Mouse (Mus musculus): ENCODE results near the gene Ppp1r8. TPM values are rescaled to one million over a fixed set of nuclear protein-coding genes. Genes with fewer than 3 reads are reported as not detected.
A peak's percentile ranks its signal among the peaks of the same experiment; 100 is the strongest.

Ppp1r8 gene
- polyA plus RNA-seq, 1 experiment from 2014 or later, result 31.9 TPM

DNA sequence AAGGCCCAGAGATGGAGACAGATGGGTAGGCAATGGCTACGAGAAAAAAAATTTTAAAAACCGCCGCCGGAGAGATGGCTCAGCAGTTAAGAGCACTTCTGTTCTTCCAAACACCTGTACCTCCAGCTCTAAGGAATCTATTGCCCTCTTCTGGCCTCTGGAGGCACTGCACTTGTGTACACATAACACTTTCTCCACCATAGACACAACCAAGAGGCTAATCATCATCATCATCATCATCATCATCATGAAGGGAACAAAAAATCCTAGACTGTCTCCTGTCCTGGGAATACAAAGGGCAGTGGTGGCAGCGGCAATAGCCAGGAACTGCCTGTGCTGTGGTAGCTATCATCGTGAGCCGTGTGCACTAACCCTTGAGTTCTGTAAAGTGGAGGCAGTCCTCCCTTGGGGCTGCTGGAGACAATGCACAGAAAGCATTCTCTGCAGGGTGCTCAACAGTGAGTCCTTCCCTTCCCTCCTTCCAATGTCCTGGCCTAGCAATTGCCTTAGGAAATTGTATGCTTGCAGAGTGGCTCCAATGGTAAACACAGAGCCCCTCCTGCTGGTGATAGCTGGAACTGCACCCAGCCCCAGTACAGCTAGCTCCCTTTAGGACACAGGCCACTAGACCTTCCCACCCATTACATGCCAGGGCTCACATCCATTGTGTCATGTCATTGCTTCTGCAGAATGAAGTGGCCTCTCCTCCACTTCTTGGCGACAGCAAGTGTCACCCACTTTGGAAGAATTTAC, 19.2 kb downstream of the Ppp1r8 start:
- ATAC-seq (ENCODE audit: insufficient number of reproducible peaks, insufficient read depth, low FRiP score, low read depth), result 0 out of 2 replicates have a peak, but pooled peaks have one; percentile 21
- H3K4me1 ChIP-seq (ENCODE audit: control insufficient read depth in 2 of 2, insufficient read depth in 2 of 2, low read length in 2 of 2), result no peaks in the 10 kb centered on the region

DNA sequence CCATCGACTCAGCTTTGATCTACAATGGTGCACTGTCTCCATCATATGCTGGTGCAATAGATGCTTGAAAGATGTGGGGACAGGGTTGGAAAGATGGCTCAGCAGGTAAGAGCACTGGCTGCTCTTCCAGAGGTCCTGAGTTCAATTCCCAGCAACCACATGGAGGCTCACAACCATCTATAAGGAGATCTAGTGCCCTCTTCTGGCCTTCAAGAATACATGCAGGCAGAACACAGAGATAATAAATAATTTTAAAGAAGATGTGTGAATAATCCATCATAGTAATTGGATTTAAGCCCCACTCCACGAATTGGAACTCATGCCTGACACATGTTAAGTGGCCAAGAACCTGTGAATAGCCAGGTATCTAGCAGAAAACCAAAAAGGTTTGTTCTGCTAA, 24.5 kb downstream of the Ppp1r8 start:
- no peak for ATAC-seq (ENCODE audit: insufficient number of reproducible peaks, insufficient read depth, low FRiP score, low read depth)
- 50% methylated on average over 2 of the region's 2 CpGs for WGBS
- H3K27ac ChIP-seq (replicated peaks in 1 of 2; ENCODE audit: control insufficient read depth in 1 of 2, insufficient read depth in 1 of 2, low read depth in 2 of 2, low read length in 2 of 2), result no peak overlapping the region
- no peak overlapping the region for H3K9ac ChIP-seq (ENCODE audit: low read length)
- no peaks in the 10 kb centered on the region for H3K4me1 ChIP-seq (ENCODE audit: control insufficient read depth in 2 of 2, insufficient read depth in 2 of 2, low read length in 2 of 2)
- H3K4me3 ChIP-seq (ENCODE audit: control insufficient read depth in 1 of 2, insufficient read depth in 1 of 2, low read depth in 1 of 2, low read length in 2 of 2), result no peak overlapping the region
- H3K27me3 ChIP-seq (ENCODE audit: control insufficient read depth, insufficient read depth, low read length), result no peaks in the 10 kb centered on the region
- H3K9me3 ChIP-seq (ENCODE audit: control insufficient read depth, low read length), result peaks cover 20% of the 10 kb centered on the region
- H3K36me3 ChIP-seq (ENCODE audit: control insufficient read depth, insufficient read depth, low read length), result no peaks in the 10 kb centered on the region
- H3K4me2 ChIP-seq (ENCODE audit: low read length), result no peak overlapping the region

More for the DNA sequence above, 19.2 kb downstream of the Ppp1r8 start:
- H3K9me3 ChIP-seq (ENCODE audit: control insufficient read depth, low read length), result peaks cover 17% of the 10 kb centered on the region
- H3K27ac ChIP-seq (replicated peaks in 1 of 2; ENCODE audit: control insufficient read depth in 1 of 2, insufficient read depth in 1 of 2, low read depth in 2 of 2, low read length in 2 of 2), result no peak overlapping the region
- H3K4me3 ChIP-seq (ENCODE audit: control insufficient read depth in 1 of 2, insufficient read depth in 1 of 2, low read depth in 1 of 2, low read length in 2 of 2), result no peak overlapping the region
- peaks cover 30% of the 10 kb centered on the region for H3K36me3 ChIP-seq (ENCODE audit: control insufficient read depth, insufficient read depth, low read length)
- no peaks in the 10 kb centered on the region for H3K27me3 ChIP-seq (ENCODE audit: control insufficient read depth, insufficient read depth, low read length)
- H3K4me2 ChIP-seq (ENCODE audit: low read length), result no peak overlapping the region
- 69% methylated on average over 8 of the region's 8 CpGs for WGBS
- no peak overlapping the region for H3K9ac ChIP-seq (ENCODE audit: low read length)

DNA sequence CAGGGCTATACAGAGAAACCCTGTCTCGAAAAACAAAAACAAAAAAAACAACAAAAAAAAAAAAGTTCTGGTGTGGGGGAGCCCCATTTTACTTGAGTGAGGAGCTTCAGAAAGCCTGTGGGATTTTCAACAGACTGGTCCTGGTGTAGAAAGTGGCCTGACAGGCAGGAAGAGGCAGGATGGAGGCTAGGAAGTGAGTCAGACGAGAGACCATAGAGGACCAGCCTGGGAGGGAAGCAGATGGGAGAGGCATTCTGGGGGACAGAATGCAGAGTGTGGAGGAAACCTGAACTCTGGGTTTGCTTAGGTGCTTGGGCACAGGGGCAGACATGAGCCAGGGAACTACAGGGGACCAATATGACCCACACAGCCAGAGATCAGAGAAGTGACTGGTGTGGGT, 26.1 kb downstream of the Ppp1r8 start:
- Histone ChIP-seq H3K9ac (ENCODE audit: low read length) (no peak overlapping the region), H3K9me3 (ENCODE audit: control insufficient read depth, low read length) (peaks cover 20% of the 10 kb centered on the region)
- no peak for ATAC-seq (ENCODE audit: insufficient number of reproducible peaks, insufficient read depth, low FRiP score, low read depth)

DNA sequence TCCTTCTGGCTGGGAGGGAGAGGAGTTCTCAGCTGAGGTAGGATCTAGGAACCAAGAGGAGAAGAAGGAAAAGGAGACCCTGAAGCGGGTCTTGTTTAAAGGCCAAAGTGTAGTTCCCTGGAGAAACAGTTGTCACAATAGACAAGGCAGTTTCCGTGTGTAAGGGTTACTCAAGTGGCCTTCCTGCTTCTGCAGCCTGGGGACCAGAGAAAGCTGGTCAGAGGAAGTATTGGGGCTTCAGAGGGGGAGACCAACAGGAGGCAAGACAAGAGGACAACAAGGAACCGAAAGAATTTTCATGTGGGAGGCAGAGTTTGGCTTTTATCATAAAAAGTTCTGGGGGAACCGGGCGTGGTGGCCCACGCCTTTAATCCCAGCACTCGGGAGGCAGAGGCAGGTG, 26.6 kb downstream of the Ppp1r8 start:
- no peaks in the 10 kb centered on the region for H3K27me3 ChIP-seq (ENCODE audit: control insufficient read depth, insufficient read depth, low read length)
- no peak overlapping the region for H3K4me2 ChIP-seq (ENCODE audit: low read length)
- peaks cover 20% of the 10 kb centered on the region for H3K9me3 ChIP-seq (ENCODE audit: control insufficient read depth, low read length)
- H3K4me1 ChIP-seq (ENCODE audit: control insufficient read depth in 2 of 2, insufficient read depth in 2 of 2, low read length in 2 of 2), result no peaks in the 10 kb centered on the region
- H3K9ac ChIP-seq (ENCODE audit: low read length), result no peak overlapping the region
- ATAC-seq (ENCODE audit: insufficient number of reproducible peaks, insufficient read depth, low FRiP score, low read depth), result no peak
- 74% methylated on average over 7 of the region's 7 CpGs for WGBS
- H3K27ac ChIP-seq (replicated peaks in 1 of 2; ENCODE audit: control insufficient read depth in 1 of 2, insufficient read depth in 1 of 2, low read depth in 2 of 2, low read length in 2 of 2), result no peak overlapping the region
- no peaks in the 10 kb centered on the region for H3K36me3 ChIP-seq (ENCODE audit: control insufficient read depth, insufficient read depth, low read length)
- H3K4me3 ChIP-seq (ENCODE audit: control insufficient read depth in 1 of 2, insufficient read depth in 1 of 2, low read depth in 1 of 2, low read length in 2 of 2), result no peak overlapping the region

More for the DNA sequence above, 26.1 kb downstream of the Ppp1r8 start:
- H3K36me3 ChIP-seq (ENCODE audit: control insufficient read depth, insufficient read depth, low read length), result no peaks in the 10 kb centered on the region
- H3K4me1 ChIP-seq (ENCODE audit: control insufficient read depth in 2 of 2, insufficient read depth in 2 of 2, low read length in 2 of 2), result no peaks in the 10 kb centered on the region
- 45% methylated on average over 2 of the region's 2 CpGs for WGBS
- H3K4me3 ChIP-seq (ENCODE audit: control insufficient read depth in 1 of 2, insufficient read depth in 1 of 2, low read depth in 1 of 2, low read length in 2 of 2), result no peak overlapping the region
- H3K27ac ChIP-seq (replicated peaks in 1 of 2; ENCODE audit: control insufficient read depth in 1 of 2, insufficient read depth in 1 of 2, low read depth in 2 of 2, low read length in 2 of 2), result no peak overlapping the region
- H3K4me2 ChIP-seq (ENCODE audit: low read length), result no peak overlapping the region
- no peaks in the 10 kb centered on the region for H3K27me3 ChIP-seq (ENCODE audit: control insufficient read depth, insufficient read depth, low read length)

GRCm38 (mm10) chr4:132809621-132810020, 33.3 kb downstream of the Ppp1r8 start:
- H3K9ac ChIP-seq (ENCODE audit: low read length), result no peak overlapping the region
- no peak for ATAC-seq (ENCODE audit: insufficient number of reproducible peaks, insufficient read depth, low FRiP score, low read depth)
- 82% methylated on average over 5 of the region's 5 CpGs for WGBS
- no peak overlapping the region for H3K4me3 ChIP-seq (ENCODE audit: control insufficient read depth in 1 of 2, insufficient read depth in 1 of 2, low read depth in 1 of 2, low read length in 2 of 2)
- H3K9me3 ChIP-seq (ENCODE audit: control insufficient read depth, low read length), result peaks cover 4% of the 10 kb centered on the region; the same call in 1 of the 2 replicates
- peaks cover 8 to 15% of the 10 kb centered on the region in 2 experiments for H3K4me1 ChIP-seq (ENCODE audit: control insufficient read depth in 2 of 2, insufficient read depth in 2 of 2, low read length in 2 of 2)
- no peaks in the 10 kb centered on the region for H3K36me3 ChIP-seq (ENCODE audit: control insufficient read depth, insufficient read depth, low read length)
- H3K4me2 ChIP-seq (ENCODE audit: low read length), result no peak overlapping the region
- H3K27me3 ChIP-seq (ENCODE audit: control insufficient read depth, insufficient read depth, low read length), result no peaks in the 10 kb centered on the region
- H3K27ac ChIP-seq (replicated peaks in 1 of 2; ENCODE audit: control insufficient read depth in 1 of 2, insufficient read depth in 1 of 2, low read depth in 2 of 2, low read length in 2 of 2), result no peak overlapping the region

GRCm38 (mm10) chr4:132807771-132808641, 35.0 kb downstream of the Ppp1r8 start:
- peak; percentile 66 for ATAC-seq (ENCODE audit: insufficient number of reproducible peaks, insufficient read depth, low FRiP score, low read depth)
- H3K9ac ChIP-seq (ENCODE audit: low read length), result no peak overlapping the region
- no peaks in the 10 kb centered on the region for H3K36me3 ChIP-seq (ENCODE audit: control insufficient read depth, insufficient read depth, low read length)
- H3K4me1 ChIP-seq (ENCODE audit: control insufficient read depth in 2 of 2, insufficient read depth in 2 of 2, low read length in 2 of 2), result peaks cover 8 to 15% of the 10 kb centered on the region in 2 experiments
- H3K4me3 ChIP-seq (ENCODE audit: control insufficient read depth in 1 of 2, insufficient read depth in 1 of 2, low read depth in 1 of 2, low read length in 2 of 2), result no peak overlapping the region
- 43% methylated on average over 5 of the region's 5 CpGs for WGBS
- H3K4me2 ChIP-seq (ENCODE audit: low read length), result no peak overlapping the region
- H3K27me3 ChIP-seq (ENCODE audit: control insufficient read depth, insufficient read depth, low read length), result no peaks in the 10 kb centered on the region
- peak overlapping the region; percentile 57; a peak in 3 of 4 replicates for H3K27ac ChIP-seq (replicated peaks in 1 of 2; ENCODE audit: control insufficient read depth in 1 of 2, insufficient read depth in 1 of 2, low read depth in 2 of 2, low read length in 2 of 2)
- H3K9me3 ChIP-seq (ENCODE audit: control insufficient read depth, low read length), result peaks cover 4% of the 10 kb centered on the region; the same call in 1 of the 2 replicates

DNA sequence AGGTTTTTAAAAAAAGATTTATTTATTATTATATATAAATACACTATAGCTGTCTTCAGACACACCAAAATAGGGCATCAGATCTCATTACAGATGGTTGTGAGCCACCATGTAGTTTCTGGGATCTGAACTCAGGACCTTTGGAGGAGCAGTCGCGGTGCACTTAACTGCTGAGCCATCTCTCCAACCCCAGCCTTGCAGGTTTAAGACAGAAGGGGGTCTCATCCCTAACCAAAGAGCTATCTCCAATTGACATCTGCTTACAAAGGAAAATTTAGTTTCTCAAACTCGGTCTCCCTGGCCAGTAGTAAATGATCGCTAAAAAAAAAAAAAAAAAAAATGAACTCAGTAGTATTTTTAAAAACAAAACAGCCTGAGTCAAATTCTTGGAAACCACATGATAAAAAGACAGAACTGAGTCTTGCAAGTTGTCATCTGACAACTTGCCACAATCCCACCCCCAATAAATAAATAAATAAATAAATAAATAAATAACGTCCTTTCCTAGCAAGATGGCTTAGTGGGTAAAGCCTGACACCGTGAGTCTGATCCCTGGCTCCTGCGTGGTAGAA, 36.3 kb downstream of the Ppp1r8 start:
- 88% methylated on average over 7 of the region's 7 CpGs for WGBS
- Histone ChIP-seq H3K36me3 (ENCODE audit: control insufficient read depth, insufficient read depth, low read length) (no peaks in the 10 kb centered on the region), H3K27me3 (ENCODE audit: control insufficient read depth, insufficient read depth, low read length) (no peaks in the 10 kb centered on the region), H3K9ac (ENCODE audit: low read length) (no peak overlapping the region), H3K4me3 (ENCODE audit: control insufficient read depth in 1 of 2, insufficient read depth in 1 of 2, low read depth in 1 of 2, low read length in 2 of 2) (no peak overlapping the region), H3K27ac (replicated peaks in 1 of 2; ENCODE audit: control insufficient read depth in 1 of 2, insufficient read depth in 1 of 2, low read depth in 2 of 2, low read length in 2 of 2) (no peak overlapping the region), H3K9me3 (ENCODE audit: control insufficient read depth, low read length) (peaks cover 4% of the 10 kb centered on the region; the same call in 1 of the 2 replicates), H3K4me1 (ENCODE audit: control insufficient read depth in 2 of 2, insufficient read depth in 2 of 2, low read length in 2 of 2) (peaks cover 8 to 15% of the 10 kb centered on the region in 2 experiments), H3K4me2 (ENCODE audit: low read length) (no peak overlapping the region)
- no peak for ATAC-seq (ENCODE audit: insufficient number of reproducible peaks, insufficient read depth, low FRiP score, low read depth)
